Mouse (Mus musculus) hindlimb bud, embryonic 11.5 days (tissue): Measurements from ENCODE around the gene Gm1123.

Experiments
- DNase-seq: peaks from one replicate; pipeline ENCODE4 v3.0.0-alpha.2; 2012; ENCODE audit warnings: low read depth, low spot score; ENCODE audit errors: extremely low spot score

The Gm1123 gene

GRCm38 (mm10) chr9:99035575-99035974 is at the start of gene Gm1123:
Gene Gm1123, minus strand, starts transcription at chr9:99035715.
- no peak for DNase-seq

GRCm38 (mm10) chr9:99081718-99082117 is 46.2 kb upstream of the Gm1123 start:
- DNase-seq: no peak

- no peak for DNase-seq
Observed at GRCm38 (mm10) chr9:99081308-99081707, 45.8 kb upstream of the Gm1123 start.

GRCm38 (mm10) chr9:99080657-99081056 is 45.1 kb upstream of the Gm1123 start:
- DNase-seq: no peak

GRCm38 (mm10) chr9:99074462-99074861 is 38.9 kb upstream of the Gm1123 start:
- DNase-seq: no peak

GRCm38 (mm10) chr9:99072538-99072937 is 37.0 kb upstream of the Gm1123 start:
- DNase-seq: no peak

- no peak for DNase-seq
Observed at GRCm38 (mm10) chr9:99065311-99065710, 29.8 kb upstream of the Gm1123 start.

GRCm38 (mm10) chr9:99064216-99064615 is 28.7 kb upstream of the Gm1123 start:
- DNase-seq: peak; percentile 14

- DNase-seq: peak; percentile 39
Observed at GRCm38 (mm10) chr9:99062544-99062943, 27.0 kb upstream of the Gm1123 start.

GRCm38 (mm10) chr9:99057751-99058150 is 22.2 kb upstream of the Gm1123 start:
- no peak for DNase-seq

- DNase-seq: no peak
Observed at GRCm38 (mm10) chr9:99049760-99050159, 14.2 kb upstream of the Gm1123 start.

GRCm38 (mm10) chr9:99048724-99049250 is 13.3 kb upstream of the Gm1123 start:
- no peak for DNase-seq

GRCm38 (mm10) chr9:99044761-99045160 is 9.2 kb upstream of the Gm1123 start:
- DNase-seq: no peak

GRCm38 (mm10) chr9:99042641-99043040 is 7.1 kb upstream of the Gm1123 start:
- no peak for DNase-seq

GRCm38 (mm10) chr9:99041994-99042393 is 6.5 kb upstream of the Gm1123 start:
- DNase-seq: no peak

GRCm38 (mm10) chr9:99034111-99034510 is 1.4 kb downstream of the Gm1123 start:
- no peak for DNase-seq

GRCm38 (mm10) chr9:99032031-99032430 is 3.5 kb downstream of the Gm1123 start:
- DNase-seq: no peak

GRCm38 (mm10) chr9:99021751-99022150 is 13.8 kb downstream of the Gm1123 start:
- DNase-seq: no peak

- DNase-seq: no peak
Observed at GRCm38 (mm10) chr9:99021166-99021565, 14.3 kb downstream of the Gm1123 start.

GRCm38 (mm10) chr9:99017679-99018078 is 17.8 kb downstream of the Gm1123 start:
- no peak for DNase-seq

GRCm38 (mm10) chr9:99016759-99017158 is 18.8 kb downstream of the Gm1123 start:
- no peak for DNase-seq

GRCm38 (mm10) chr9:99016301-99016700 is 19.2 kb downstream of the Gm1123 start:
- DNase-seq: no peak

- DNase-seq: no peak
Observed at GRCm38 (mm10) chr9:99009898-99010199, 25.7 kb downstream of the Gm1123 start.
